Mouse (Mus musculus): ENCODE measurements around the gene Gm26602. TPM values are rescaled to one million over a fixed set of nuclear protein-coding genes. Genes with fewer than 3 reads are reported as not detected.
"Not testable (repeated sequence)": the region's sequence is repeated elsewhere in the genome, so short reads cannot be mapped to it uniquely, and the experiment has no call there.

Gm26602 gene
- polyA plus RNA-seq, 1 experiment from 2014 or later = 2.6 TPM

- Histone ChIP-seq H3K4me3 (ENCODE audit: low read depth, low read length) (no peak overlapping the region), H3K9ac (ENCODE audit: low read depth, low read length) (no peak overlapping the region), H3K27ac (ENCODE audit: low read length) (no peak overlapping the region), H3K4me2 (ENCODE audit: low read length) (peak overlapping the region; percentile 2; the same call in 1 of the 2 replicates), H3K4me1 (ENCODE audit: control insufficient read depth, insufficient read depth, low read length) (no peaks in the 10 kb centered on the region), H3K36me3 (ENCODE audit: control insufficient read depth, insufficient read depth, low read length) (no peaks in the 10 kb centered on the region), H3K27me3 (ENCODE audit: control insufficient read depth, insufficient read depth, low read depth, low read length) (peaks cover 6% of the 10 kb centered on the region; the same call in 1 of the 2 replicates), H3K9me3 (replicated peaks; ENCODE audit: control insufficient read depth, low read length, poor library complexity, severe bottlenecking) (no peaks in the 10 kb centered on the region)
- peak; percentile 34; the same call in 1 of the 2 replicates for ATAC-seq
- 7% methylated on average over 22 of the region's 22 CpGs for WGBS
Observed at GRCm38 (mm10) chr10:79881981-79882380, 28.7 kb upstream of the Gm26602 start.

GRCm38 (mm10) chr10:79883297-79884084 is 27.2 kb upstream of the Gm26602 start:
- Histone ChIP-seq H3K36me3 (ENCODE audit: control insufficient read depth, insufficient read depth, low read length) (no peaks in the 10 kb centered on the region), H3K4me2 (ENCODE audit: low read length) (no peak overlapping the region), H3K27ac (ENCODE audit: low read length) (no peak overlapping the region), H3K9ac (ENCODE audit: low read depth, low read length) (no peak overlapping the region), H3K27me3 (ENCODE audit: control insufficient read depth, insufficient read depth, low read depth, low read length) (peaks cover 6% of the 10 kb centered on the region; the same call in 1 of the 2 replicates), H3K4me3 (ENCODE audit: low read depth, low read length) (no peak overlapping the region), H3K9me3 (replicated peaks; ENCODE audit: control insufficient read depth, low read length, poor library complexity, severe bottlenecking) (no peaks in the 10 kb centered on the region), H3K4me1 (ENCODE audit: control insufficient read depth, insufficient read depth, low read length) (no peaks in the 10 kb centered on the region)
- 14% methylated on average over 22 of the region's 22 CpGs for WGBS
- peak; percentile 18; the same call in 1 of the 2 replicates for ATAC-seq

- Histone ChIP-seq H3K27ac (ENCODE audit: low read length) (no peak overlapping the region), H3K4me1 (ENCODE audit: control insufficient read depth, insufficient read depth, low read length) (no peaks in the 10 kb centered on the region), H3K4me2 (ENCODE audit: low read length) (no peak overlapping the region), H3K9ac (ENCODE audit: low read depth, low read length) (no peak overlapping the region), H3K9me3 (replicated peaks; ENCODE audit: control insufficient read depth, low read length, poor library complexity, severe bottlenecking) (no peaks in the 10 kb centered on the region), H3K27me3 (ENCODE audit: control insufficient read depth, insufficient read depth, low read depth, low read length) (peaks cover 6% of the 10 kb centered on the region; the same call in 1 of the 2 replicates), H3K4me3 (ENCODE audit: low read depth, low read length) (no peak overlapping the region), H3K36me3 (ENCODE audit: control insufficient read depth, insufficient read depth, low read length) (no peaks in the 10 kb centered on the region)
- ATAC-seq = no peak
- 72% methylated on average over 4 of the region's 4 CpGs for WGBS
Observed at GRCm38 (mm10) chr10:79884446-79884845, 26.2 kb upstream of the Gm26602 start.

- not testable (repeated sequence) for H3K27ac ChIP-seq (ENCODE audit: low read length); H3K4me2 ChIP-seq (ENCODE audit: low read length); H3K4me3 ChIP-seq (ENCODE audit: low read depth, low read length); ATAC-seq; H3K36me3 ChIP-seq (ENCODE audit: control insufficient read depth, insufficient read depth, low read length); H3K9me3 ChIP-seq (replicated peaks; ENCODE audit: control insufficient read depth, low read length, poor library complexity, severe bottlenecking); H3K4me1 ChIP-seq (ENCODE audit: control insufficient read depth, insufficient read depth, low read length); H3K27me3 ChIP-seq (ENCODE audit: control insufficient read depth, insufficient read depth, low read depth, low read length); H3K9ac ChIP-seq (ENCODE audit: low read depth, low read length)
- 83% methylated on average over 2 of the region's 3 CpGs for WGBS
Observed at GRCm38 (mm10) chr10:79884938-79885337, 25.7 kb upstream of the Gm26602 start.

GRCm38 (mm10) chr10:79886054-79886453 is 24.6 kb upstream of the Gm26602 start, which contains the start of gene Elane:
TSS of gene Elane (plus strand) at chr10:79886247.
- Histone ChIP-seq H3K27me3 (ENCODE audit: control insufficient read depth, insufficient read depth, low read depth, low read length) (peaks cover 6% of the 10 kb centered on the region; the same call in 1 of the 2 replicates), H3K9ac (ENCODE audit: low read depth, low read length) (no peak within 1 kb of the TSS), H3K36me3 (ENCODE audit: control insufficient read depth, insufficient read depth, low read length) (no peaks in the 10 kb centered on the region), H3K9me3 (replicated peaks; ENCODE audit: control insufficient read depth, low read length, poor library complexity, severe bottlenecking) (no peaks in the 10 kb centered on the region), H3K4me2 (ENCODE audit: low read length) (no peak within 1 kb of the TSS), H3K27ac (ENCODE audit: low read length) (no peak within 1 kb of the TSS), H3K4me3 (ENCODE audit: low read depth, low read length) (no peak within 1 kb of the TSS), H3K4me1 (ENCODE audit: control insufficient read depth, insufficient read depth, low read length) (no peaks in the 10 kb centered on the region)
- ATAC-seq = no peak
- 86% methylated on average over 6 of the region's 6 CpGs for WGBS

- no peak overlapping the region for H3K9ac ChIP-seq (ENCODE audit: low read depth, low read length)
- WGBS = 89% methylated on average over 8 of the region's 8 CpGs
- no peak for ATAC-seq
Observed at GRCm38 (mm10) chr10:79886611-79887010, 24.0 kb upstream of the Gm26602 start.

GRCm38 (mm10) chr10:79889386-79889785 is 21.3 kb upstream of the Gm26602 start:
- ATAC-seq = no peak
- Histone ChIP-seq H3K4me1 (ENCODE audit: control insufficient read depth, insufficient read depth, low read length) (no peaks in the 10 kb centered on the region), H3K27ac (ENCODE audit: low read length) (no peak overlapping the region), H3K9me3 (replicated peaks; ENCODE audit: control insufficient read depth, low read length, poor library complexity, severe bottlenecking) (no peaks in the 10 kb centered on the region), H3K9ac (ENCODE audit: low read depth, low read length) (no peak overlapping the region), H3K4me3 (ENCODE audit: low read depth, low read length) (no peak overlapping the region), H3K4me2 (ENCODE audit: low read length) (no peak overlapping the region), H3K27me3 (ENCODE audit: control insufficient read depth, insufficient read depth, low read depth, low read length) (no peaks in the 10 kb centered on the region), H3K36me3 (ENCODE audit: control insufficient read depth, insufficient read depth, low read length) (no peaks in the 10 kb centered on the region)
- 90% methylated on average over 2 of the region's 2 CpGs for WGBS

More at GRCm38 (mm10) chr10:79886611-79887010, 24.0 kb upstream of the Gm26602 start:
- H3K27me3 ChIP-seq (ENCODE audit: control insufficient read depth, insufficient read depth, low read depth, low read length) = 0 out of 2 replicates have a peak, but pooled peaks cover 4% of the 10 kb centered on the region
- H3K9me3 ChIP-seq (replicated peaks; ENCODE audit: control insufficient read depth, low read length, poor library complexity, severe bottlenecking) = no peaks in the 10 kb centered on the region
- H3K4me3 ChIP-seq (ENCODE audit: low read depth, low read length) = no peak overlapping the region
- no peaks in the 10 kb centered on the region for H3K36me3 ChIP-seq (ENCODE audit: control insufficient read depth, insufficient read depth, low read length)
- H3K4me1 ChIP-seq (ENCODE audit: control insufficient read depth, insufficient read depth, low read length) = no peaks in the 10 kb centered on the region
- H3K4me2 ChIP-seq (ENCODE audit: low read length) = no peak overlapping the region
- no peak overlapping the region for H3K27ac ChIP-seq (ENCODE audit: low read length)

- H3K9me3 ChIP-seq (replicated peaks; ENCODE audit: control insufficient read depth, low read length, poor library complexity, severe bottlenecking) = no peaks in the 10 kb centered on the region
Observed at GRCm38 (mm10) chr10:79890670-79891069, 20.0 kb upstream of the Gm26602 start, which contains the start of gene Cfd. TSS of gene Cfd (plus strand) at chr10:79890853.

GRCm38 (mm10) chr10:79892451-79893118 is 18.1 kb upstream of the Gm26602 start:
- not testable (repeated sequence) for H3K4me3 ChIP-seq (ENCODE audit: low read depth, low read length); H3K27me3 ChIP-seq (ENCODE audit: control insufficient read depth, insufficient read depth, low read depth, low read length); H3K4me2 ChIP-seq (ENCODE audit: low read length); H3K27ac ChIP-seq (ENCODE audit: low read length); H3K4me1 ChIP-seq (ENCODE audit: control insufficient read depth, insufficient read depth, low read length); H3K9ac ChIP-seq (ENCODE audit: low read depth, low read length); H3K9me3 ChIP-seq (replicated peaks; ENCODE audit: control insufficient read depth, low read length, poor library complexity, severe bottlenecking)
- H3K36me3 ChIP-seq (ENCODE audit: control insufficient read depth, insufficient read depth, low read length) = peaks cover 11% of the 10 kb centered on the region
- WGBS = 45% methylated on average over 22 of the region's 22 CpGs
- ATAC-seq = 0 out of 2 replicates have a peak, but pooled peaks have one; percentile 50

More at GRCm38 (mm10) chr10:79890670-79891069, 20.0 kb upstream of the Gm26602 start, which contains the start of gene Cfd:
- Histone ChIP-seq H3K4me3 (ENCODE audit: low read depth, low read length) (no peak within 1 kb of the TSS), H3K4me1 (ENCODE audit: control insufficient read depth, insufficient read depth, low read length) (no peaks in the 10 kb centered on the region), H3K9ac (ENCODE audit: low read depth, low read length) (no peak within 1 kb of the TSS), H3K4me2 (ENCODE audit: low read length) (no peak within 1 kb of the TSS), H3K27me3 (ENCODE audit: control insufficient read depth, insufficient read depth, low read depth, low read length) (no peaks in the 10 kb centered on the region), H3K36me3 (ENCODE audit: control insufficient read depth, insufficient read depth, low read length) (peaks cover 3% of the 10 kb centered on the region), H3K27ac (ENCODE audit: low read length) (no peak within 1 kb of the TSS)
- 32% methylated on average over 5 of the region's 5 CpGs for WGBS
- ATAC-seq = no peak

Data from midbrain, embryonic 16.5 days (tissue).